Mouse (Mus musculus) adrenal gland, adult (tissue): Measurements from ENCODE around the gene Snx6.
A peak's percentile ranks its signal among the peaks of the same experiment; 100 is the strongest.
"Not testable (repeated sequence)": the region's sequence is repeated elsewhere in the genome, so short reads cannot be mapped to it uniquely, and the experiment has no call there.

Experiments used
- DNase-seq, 2 experiments: peaks; one replicate each; pipeline ENCODE4 v3.0.0; 2022 to 2023; ENCODE audit warnings: low spot score in 1 of 2; ENCODE audit not compliant: inconsistent age in 2 of 2

Snx6 gene

GRCm38 (mm10) chr12:54795153-54795998, at the start of gene Snx6:
Snx6 (minus strand) TSS chr12:54795703.
- DNase-seq: peak; percentile 85 to 94

GRCm38 (mm10) chr12:54844415-54844814, 48.9 kb upstream of the Snx6 start:
- no peak for DNase-seq

- no peak for DNase-seq
Measured at GRCm38 (mm10) chr12:54841576-54841975, 46.1 kb upstream of the Snx6 start.

- DNase-seq: peak in 1 of 2 experiments; percentile 54
Measured at GRCm38 (mm10) chr12:54839815-54840214, 44.3 kb upstream of the Snx6 start.

GRCm38 (mm10) chr12:54838931-54839330, 43.4 kb upstream of the Snx6 start:
- no peak for DNase-seq

- no peak for DNase-seq
Measured at GRCm38 (mm10) chr12:54835608-54836570, 40.4 kb upstream of the Snx6 start.

GRCm38 (mm10) chr12:54834925-54835447, 39.5 kb upstream of the Snx6 start:
- peak; percentile 71 to 95 for DNase-seq

GRCm38 (mm10) chr12:54833856-54834399, 38.4 kb upstream of the Snx6 start:
- no peak for DNase-seq

- not testable (repeated sequence) for DNase-seq
Measured at GRCm38 (mm10) chr12:54831927-54832326, 36.4 kb upstream of the Snx6 start.

- DNase-seq: peak; percentile 79 to 92
Measured at GRCm38 (mm10) chr12:54830574-54830973, 35.1 kb upstream of the Snx6 start.

- no peak for DNase-seq
Measured at GRCm38 (mm10) chr12:54829876-54830275, 34.4 kb upstream of the Snx6 start.

- no peak for DNase-seq
Measured at GRCm38 (mm10) chr12:54828043-54828442, 32.5 kb upstream of the Snx6 start.

- DNase-seq: no peak
Measured at GRCm38 (mm10) chr12:54825202-54825601, 29.7 kb upstream of the Snx6 start.

- DNase-seq: no peak
Measured at GRCm38 (mm10) chr12:54822836-54823426, 27.4 kb upstream of the Snx6 start.

- no peak for DNase-seq
Measured at GRCm38 (mm10) chr12:54820684-54821161, 25.2 kb upstream of the Snx6 start.

GRCm38 (mm10) chr12:54819181-54819935, 23.9 kb upstream of the Snx6 start:
- no peak for DNase-seq

GRCm38 (mm10) chr12:54810142-54810541, 14.6 kb upstream of the Snx6 start:
- no peak for DNase-seq

GRCm38 (mm10) chr12:54807481-54807880, 12.0 kb upstream of the Snx6 start:
- DNase-seq: no peak

GRCm38 (mm10) chr12:54806131-54806530, 10.6 kb upstream of the Snx6 start:
- no peak for DNase-seq
